Mouse (Mus musculus): ENCODE measurements around the gene Atp2b2. TPM values are rescaled to one million over a fixed set of nuclear protein-coding genes. Genes with fewer than 3 reads are reported as not detected.

Atp2b2 gene
- polyA plus RNA-seq, 1 experiment from 2014 or later: 13.5 TPM

- no peak overlapping the region for H3K9ac ChIP-seq (replicated peaks)
- no peak overlapping the region for H3K4me3 ChIP-seq (replicated peaks)
- no peak overlapping the region for H3K27ac ChIP-seq
- 81% methylated on average over 2 of the region's 2 CpGs for WGBS
- H3K4me1 ChIP-seq (replicated peaks): 0 out of 2 replicates have a peak, but pooled peaks cover under 1% of the 10 kb centered on the region
- 0 out of 2 replicates have a peak, but pooled peaks cover 3% of the 10 kb centered on the region for H3K36me3 ChIP-seq
- H3K9me3 ChIP-seq: no peaks in the 10 kb centered on the region
- H3K4me2 ChIP-seq (replicated peaks): no peak overlapping the region
- no peaks in the 10 kb centered on the region for H3K27me3 ChIP-seq
- ATAC-seq: no peak
Observed at GRCm38 (mm10) chr6:113847092-113847491, 195.3 kb downstream of the Atp2b2 start.

- no peak for ATAC-seq
- WGBS: 9% methylated on average over 3 of the region's 3 CpGs
- H3K4me3 ChIP-seq (replicated peaks): no peak overlapping the region
- no peak overlapping the region for H3K4me2 ChIP-seq (replicated peaks)
- no peaks in the 10 kb centered on the region for H3K9me3 ChIP-seq
- no peak overlapping the region for H3K27ac ChIP-seq
- H3K9ac ChIP-seq (replicated peaks): no peak overlapping the region
- peaks cover 16% of the 10 kb centered on the region for H3K36me3 ChIP-seq
- H3K4me1 ChIP-seq (replicated peaks): no peaks in the 10 kb centered on the region
- 0 out of 2 replicates have a peak, but pooled peaks cover 3% of the 10 kb centered on the region for H3K27me3 ChIP-seq
Observed at GRCm38 (mm10) chr6:113843248-113843647, 199.2 kb downstream of the Atp2b2 start.

- Histone ChIP-seq H3K4me3 (replicated peaks) (no peak overlapping the region), H3K27me3 (0 out of 2 replicates have a peak, but pooled peaks cover 3% of the 10 kb centered on the region), H3K36me3 (peaks cover 16% of the 10 kb centered on the region), H3K27ac (no peak overlapping the region), H3K4me2 (replicated peaks) (no peak overlapping the region), H3K4me1 (replicated peaks) (no peaks in the 10 kb centered on the region), H3K9me3 (no peaks in the 10 kb centered on the region), H3K9ac (replicated peaks) (no peak overlapping the region)
- ATAC-seq: no peak
- WGBS: 68% methylated on average over 1 of the region's 1 CpGs
Observed at GRCm38 (mm10) chr6:113838493-113838892, 203.9 kb downstream of the Atp2b2 start.

- ATAC-seq: no peak
Observed at GRCm38 (mm10) chr6:113837740-113838139, 204.7 kb downstream of the Atp2b2 start.

GRCm38 (mm10) chr6:113836545-113836944 is 205.9 kb downstream of the Atp2b2 start:
- 0 out of 2 replicates have a peak, but pooled peaks cover 3% of the 10 kb centered on the region for H3K27me3 ChIP-seq
- no peak overlapping the region for H3K4me2 ChIP-seq (replicated peaks)
- no peak overlapping the region for H3K4me3 ChIP-seq (replicated peaks)
- no peak overlapping the region for H3K9ac ChIP-seq (replicated peaks)
- H3K36me3 ChIP-seq: peaks cover 7% of the 10 kb centered on the region
- no peak overlapping the region for H3K27ac ChIP-seq
- 79% methylated on average over 3 of the region's 3 CpGs for WGBS
- ATAC-seq: no peak
- H3K9me3 ChIP-seq: no peaks in the 10 kb centered on the region
- H3K4me1 ChIP-seq (replicated peaks): no peaks in the 10 kb centered on the region

More at GRCm38 (mm10) chr6:113837740-113838139, 204.7 kb downstream of the Atp2b2 start:
- WGBS: 80% methylated on average over 2 of the region's 2 CpGs
- no peaks in the 10 kb centered on the region for H3K4me1 ChIP-seq (replicated peaks)
- H3K4me2 ChIP-seq (replicated peaks): no peak overlapping the region
- H3K27ac ChIP-seq: no peak overlapping the region
- 0 out of 2 replicates have a peak, but pooled peaks cover 3% of the 10 kb centered on the region for H3K27me3 ChIP-seq
- H3K36me3 ChIP-seq: peaks cover 16% of the 10 kb centered on the region
- H3K4me3 ChIP-seq (replicated peaks): no peak overlapping the region
- H3K9ac ChIP-seq (replicated peaks): no peak overlapping the region
- no peaks in the 10 kb centered on the region for H3K9me3 ChIP-seq

- Histone ChIP-seq H3K9me3 (no peaks in the 10 kb centered on the region), H3K36me3 (no peaks in the 10 kb centered on the region), H3K4me1 (replicated peaks) (0 out of 2 replicates have a peak, but pooled peaks cover 5% of the 10 kb centered on the region), H3K27me3 (no peaks in the 10 kb centered on the region), H3K27ac (no peak overlapping the region), H3K9ac (replicated peaks) (no peak overlapping the region), H3K4me2 (replicated peaks) (no peak overlapping the region), H3K4me3 (replicated peaks) (no peak overlapping the region)
- no peak for ATAC-seq
- WGBS: 96% methylated on average over 2 of the region's 2 CpGs
Observed at GRCm38 (mm10) chr6:113830463-113830862, 211.9 kb downstream of the Atp2b2 start.

GRCm38 (mm10) chr6:113827309-113827708 is 215.1 kb downstream of the Atp2b2 start:
- no peak overlapping the region for H3K9ac ChIP-seq (replicated peaks)
- no peak for ATAC-seq
- no peak overlapping the region for H3K27ac ChIP-seq
- no peak overlapping the region for H3K4me2 ChIP-seq (replicated peaks)
- H3K27me3 ChIP-seq: no peaks in the 10 kb centered on the region
- H3K36me3 ChIP-seq: no peaks in the 10 kb centered on the region
- no peak overlapping the region for H3K4me3 ChIP-seq (replicated peaks)
- 80% methylated on average over 4 of the region's 4 CpGs for WGBS
- H3K4me1 ChIP-seq (replicated peaks): 0 out of 2 replicates have a peak, but pooled peaks cover 5% of the 10 kb centered on the region
- H3K9me3 ChIP-seq: no peaks in the 10 kb centered on the region

GRCm38 (mm10) chr6:113822417-113822816 is 220.0 kb downstream of the Atp2b2 start:
- Histone ChIP-seq H3K4me2 (replicated peaks) (no peak overlapping the region), H3K27me3 (no peaks in the 10 kb centered on the region), H3K27ac (no peak overlapping the region), H3K9me3 (no peaks in the 10 kb centered on the region), H3K36me3 (no peaks in the 10 kb centered on the region), H3K4me1 (replicated peaks) (0 out of 2 replicates have a peak, but pooled peaks cover 5% of the 10 kb centered on the region), H3K9ac (replicated peaks) (no peak overlapping the region), H3K4me3 (replicated peaks) (no peak overlapping the region)
- no peak for ATAC-seq
- WGBS: 40% methylated on average over 7 of the region's 7 CpGs

- H3K4me3 ChIP-seq (replicated peaks): no peak overlapping the region
- H3K9me3 ChIP-seq: no peaks in the 10 kb centered on the region
- H3K27me3 ChIP-seq: no peaks in the 10 kb centered on the region
- no peak overlapping the region for H3K4me2 ChIP-seq (replicated peaks)
- H3K27ac ChIP-seq: no peak overlapping the region
- ATAC-seq: no peak
- H3K4me1 ChIP-seq (replicated peaks): no peaks in the 10 kb centered on the region
- 93% methylated on average over 3 of the region's 3 CpGs for WGBS
- no peak overlapping the region for H3K9ac ChIP-seq (replicated peaks)
- peaks cover 23% of the 10 kb centered on the region for H3K36me3 ChIP-seq
Observed at GRCm38 (mm10) chr6:113816690-113817089, 225.7 kb downstream of the Atp2b2 start.

- 64% methylated on average over 1 of the region's 1 CpGs for WGBS
- no peak overlapping the region for H3K4me2 ChIP-seq (replicated peaks)
- no peak overlapping the region for H3K4me3 ChIP-seq (replicated peaks)
- H3K27me3 ChIP-seq: no peaks in the 10 kb centered on the region
- no peak overlapping the region for H3K9ac ChIP-seq (replicated peaks)
- peaks cover 47% of the 10 kb centered on the region for H3K36me3 ChIP-seq
- H3K4me1 ChIP-seq (replicated peaks): no peaks in the 10 kb centered on the region
- ATAC-seq: no peak
- no peaks in the 10 kb centered on the region for H3K9me3 ChIP-seq
- H3K27ac ChIP-seq: no peak overlapping the region
Observed at GRCm38 (mm10) chr6:113811462-113811861, 231.0 kb downstream of the Atp2b2 start.

- Histone ChIP-seq H3K4me2 (replicated peaks) (no peak overlapping the region), H3K27me3 (no peaks in the 10 kb centered on the region), H3K9ac (replicated peaks) (no peak overlapping the region), H3K27ac (no peak overlapping the region), H3K4me3 (replicated peaks) (no peak overlapping the region), H3K4me1 (replicated peaks) (no peaks in the 10 kb centered on the region), H3K36me3 (peaks cover 54% of the 10 kb centered on the region), H3K9me3 (peaks cover 2% of the 10 kb centered on the region)
- no peak for ATAC-seq
- WGBS: 75% methylated on average over 4 of the region's 4 CpGs
Observed at GRCm38 (mm10) chr6:113810667-113811066, 231.7 kb downstream of the Atp2b2 start.

- Histone ChIP-seq H3K4me2 (replicated peaks) (no peak overlapping the region), H3K27me3 (no peaks in the 10 kb centered on the region), H3K4me3 (replicated peaks) (no peak overlapping the region), H3K4me1 (replicated peaks) (no peaks in the 10 kb centered on the region), H3K9me3 (peaks cover 15% of the 10 kb centered on the region), H3K9ac (replicated peaks) (no peak overlapping the region), H3K27ac (no peak overlapping the region), H3K36me3 (peaks cover 67% of the 10 kb centered on the region)
- no peak for ATAC-seq
- WGBS: 74% methylated on average over 5 of the region's 5 CpGs
Observed at GRCm38 (mm10) chr6:113806241-113806640, 236.2 kb downstream of the Atp2b2 start.

- no peak overlapping the region for H3K4me2 ChIP-seq (replicated peaks)
Observed at GRCm38 (mm10) chr6:113801233-113801632, 241.2 kb downstream of the Atp2b2 start.

More at GRCm38 (mm10) chr6:113801233-113801632, 241.2 kb downstream of the Atp2b2 start:
- Histone ChIP-seq H3K36me3 (peaks cover 40% of the 10 kb centered on the region), H3K27ac (no peak overlapping the region), H3K9ac (replicated peaks) (no peak overlapping the region), H3K27me3 (no peaks in the 10 kb centered on the region), H3K9me3 (peaks cover 15% of the 10 kb centered on the region), H3K4me3 (replicated peaks) (no peak overlapping the region), H3K4me1 (replicated peaks) (peaks cover 17% of the 10 kb centered on the region)
- no peak for ATAC-seq
